Mouse (Mus musculus) megakaryocyte, embryonic 14.5 days (primary cell): ENCODE results near the gene Wbp1l.

Source experiments
- FLI1 ChIP-seq: IDR thresholded peaks from 2 replicates; pipeline ENCODE4 v1.6.1; 2012; ENCODE audit warnings: low read length, inconsistent platforms, mixed read lengths
- GATA1 ChIP-seq: IDR thresholded peaks from 3 replicates; pipeline ENCODE4 v1.6.1; 2012; ENCODE audit warnings: mixed read lengths, low read length, inconsistent platforms, borderline replicate concordance

GRCm38 (mm10) chr19:46647850-46648249 is 49.0 kb downstream of the Wbp1l start:
- TF ChIP-seq FLI1 (no peak), GATA1 (no peak)
